Mouse (Mus musculus) hindbrain, embryonic 11.5 days (tissue): Measurements from ENCODE around the gene Arsg. TPM values are rescaled to one million over a fixed set of nuclear protein-coding genes. Genes with fewer than 3 reads are reported as not detected.

Experiments used
- ATAC-seq: fragments of 200-750 bp; cut with Nextera tagmentation; 2 replicates; pipeline ENCODE4 v1.8.0; 2017; ENCODE audit warnings: mild to moderate bottlenecking, moderate TSS enrichment, moderate library complexity; ENCODE audit not compliant: low FRiP score
- DNase-seq: peaks from one replicate; pipeline ENCODE4 v3.0.0-alpha.2; 2015; ENCODE audit warnings: low spot score
- H3K27ac ChIP-seq: fragments of 300-500 bp; sonication (generic); 2 replicates; pipeline ENCODE4 v1.5.1; 2014; ENCODE audit warnings: mild to moderate bottlenecking, low read depth, low read length
- H3K27me3 ChIP-seq: fragments of 300-500 bp; sonication (generic); 2 replicates; pipeline ENCODE4 v1.6.1; 2014; ENCODE audit warnings: mild to moderate bottlenecking, low read length, moderate library complexity, mixed read lengths; ENCODE audit not compliant: control insufficient read depth, insufficient read depth
- H3K36me3 ChIP-seq: fragments of 300-500 bp; sonication (generic); 2 replicates; pipeline ENCODE4 v1.6.1; 2014; ENCODE audit warnings: mild to moderate bottlenecking, low read length, moderate library complexity, mixed read lengths; ENCODE audit not compliant: control insufficient read depth, insufficient read depth
- H3K4me1 ChIP-seq: fragments of 300-500 bp; sonication (generic); replicated peaks from 2 replicates; pipeline ENCODE4 v1.6.1; 2014; ENCODE audit warnings: low read length, mixed read lengths; ENCODE audit not compliant: control insufficient read depth, insufficient read depth
- H3K4me2 ChIP-seq: fragments of 300-500 bp; sonication (generic); replicated peaks from 2 replicates; pipeline ENCODE4 v1.6.1; 2014; ENCODE audit warnings: mild to moderate bottlenecking, low read depth, low read length
- H3K4me3 ChIP-seq: fragments of 300-500 bp; sonication (generic); 2 replicates; pipeline ENCODE4 v1.5.1; 2014; ENCODE audit warnings: low read depth, low read length
- H3K9ac ChIP-seq: fragments of 300-500 bp; sonication (generic); 2 replicates; pipeline ENCODE4 v1.6.1; 2014; ENCODE audit warnings: low read depth, low read length
- H3K9me3 ChIP-seq: fragments of 300-500 bp; sonication (generic); 2 replicates; pipeline ENCODE4 v1.6.1; 2016; ENCODE audit warnings: low read length; ENCODE audit not compliant: control insufficient read depth
- WGBS: fragments of 180-500 bp; shearing (Covaris S2); extraction: QIAGEN DNeasy Blood & Tissue Kit; methylation state at CpG from one replicate; pipeline ENCODE4 v1.1.7; 2014; 5-methylcytosine and 5-hydroxymethylcytosine counted together
- polyA plus RNA-seq: library from polyadenylated mRNA; unstranded; fragments of >200 nt; fragmentation: Nextera tagmentation; extraction: Ambion mirVana; gene quantifications from 2 replicates; pipeline ENCODE4 v1.2.1, GENCODE M21; 2014

Arsg gene
- polyA plus RNA-seq, 1 experiment from 2014 or later: 4.2 TPM

GRCm38 (mm10) chr11:109536939-109537338 lies 63.8 kb downstream of the Arsg start:
- H3K9ac ChIP-seq: no peak overlapping the region
- no peak overlapping the region for H3K4me3 ChIP-seq
- H3K4me1 ChIP-seq: no peaks in the 10 kb centered on the region
- no peak for DNase-seq
- H3K27me3 ChIP-seq: no peaks in the 10 kb centered on the region
- H3K4me2 ChIP-seq: no peak overlapping the region
- H3K27ac ChIP-seq: no peak overlapping the region
- WGBS: 84% methylated on average over 5 of the region's 5 CpGs
- no peaks in the 10 kb centered on the region for H3K9me3 ChIP-seq
- H3K36me3 ChIP-seq: no peaks in the 10 kb centered on the region
- ATAC-seq: no peak

GRCm38 (mm10) chr11:109539290-109539689 lies 66.1 kb downstream of the Arsg start:
- no peaks in the 10 kb centered on the region for H3K36me3 ChIP-seq
- H3K4me1 ChIP-seq: no peaks in the 10 kb centered on the region
- H3K27ac ChIP-seq: no peak overlapping the region
- no peaks in the 10 kb centered on the region for H3K9me3 ChIP-seq
- H3K27me3 ChIP-seq: no peaks in the 10 kb centered on the region
- H3K9ac ChIP-seq: no peak overlapping the region
- no peak overlapping the region for H3K4me2 ChIP-seq
- ATAC-seq (no peak), DNase-seq (peak; percentile 20)
- 39% methylated on average over 6 of the region's 6 CpGs for WGBS
- no peak overlapping the region for H3K4me3 ChIP-seq

GRCm38 (mm10) chr11:109543466-109543865 lies 70.3 kb downstream of the Arsg start:
- Histone ChIP-seq H3K4me2 (no peak overlapping the region), H3K4me3 (no peak overlapping the region), H3K9ac (no peak overlapping the region), H3K36me3 (no peaks in the 10 kb centered on the region), H3K9me3 (no peaks in the 10 kb centered on the region), H3K4me1 (no peaks in the 10 kb centered on the region), H3K27ac (no peak overlapping the region), H3K27me3 (no peaks in the 10 kb centered on the region)
- ATAC-seq (no peak), DNase-seq (no peak)
- WGBS: 81% methylated on average over 9 of the region's 9 CpGs

- H3K27me3 ChIP-seq: no peaks in the 10 kb centered on the region
- no peaks in the 10 kb centered on the region for H3K4me1 ChIP-seq
- no peaks in the 10 kb centered on the region for H3K36me3 ChIP-seq
- DNase-seq (no peak), ATAC-seq (no peak)
- 88% methylated on average over 7 of the region's 7 CpGs for WGBS
- H3K4me2 ChIP-seq: no peak overlapping the region
- H3K4me3 ChIP-seq: no peak overlapping the region
- no peaks in the 10 kb centered on the region for H3K9me3 ChIP-seq
- no peak overlapping the region for H3K27ac ChIP-seq
- H3K9ac ChIP-seq: no peak overlapping the region
Observed at GRCm38 (mm10) chr11:109544432-109544831, 71.3 kb downstream of the Arsg start.

- Histone ChIP-seq H3K4me3 (no peak overlapping the region), H3K9me3 (no peaks in the 10 kb centered on the region), H3K36me3 (no peaks in the 10 kb centered on the region), H3K4me2 (no peak overlapping the region), H3K9ac (no peak overlapping the region), H3K27me3 (no peaks in the 10 kb centered on the region), H3K4me1 (no peaks in the 10 kb centered on the region), H3K27ac (no peak overlapping the region)
- 63% methylated on average over 7 of the region's 7 CpGs for WGBS
- DNase-seq (no peak), ATAC-seq (no peak)
Observed at GRCm38 (mm10) chr11:109545265-109545664, 72.1 kb downstream of the Arsg start.

- ATAC-seq (no peak), DNase-seq (no peak)
- H3K9ac ChIP-seq: no peak overlapping the region
- no peaks in the 10 kb centered on the region for H3K36me3 ChIP-seq
- no peak overlapping the region for H3K27ac ChIP-seq
- H3K4me1 ChIP-seq: no peaks in the 10 kb centered on the region
- no peak overlapping the region for H3K4me2 ChIP-seq
- no peaks in the 10 kb centered on the region for H3K27me3 ChIP-seq
- WGBS: 74% methylated on average over 12 of the region's 12 CpGs
- H3K4me3 ChIP-seq: no peak overlapping the region
- no peaks in the 10 kb centered on the region for H3K9me3 ChIP-seq
Observed at GRCm38 (mm10) chr11:109545700-109546143, 72.5 kb downstream of the Arsg start.

- Histone ChIP-seq H3K4me3 (no peak overlapping the region), H3K9ac (no peak overlapping the region), H3K4me1 (no peaks in the 10 kb centered on the region), H3K9me3 (no peaks in the 10 kb centered on the region), H3K36me3 (no peaks in the 10 kb centered on the region), H3K4me2 (no peak overlapping the region), H3K27ac (no peak overlapping the region), H3K27me3 (no peaks in the 10 kb centered on the region)
- DNase-seq: peak; percentile 10
- ATAC-seq: no peak
- WGBS: 66% methylated on average over 16 of the region's 16 CpGs
Observed at GRCm38 (mm10) chr11:109546305-109547001, 73.3 kb downstream of the Arsg start.

GRCm38 (mm10) chr11:109547652-109548051 lies 74.5 kb downstream of the Arsg start:
- H3K4me2 ChIP-seq: no peak overlapping the region
- no peak overlapping the region for H3K4me3 ChIP-seq
- ATAC-seq: no peak
- no peak overlapping the region for H3K27ac ChIP-seq
- no peak for DNase-seq
- H3K4me1 ChIP-seq: no peaks in the 10 kb centered on the region
- no peaks in the 10 kb centered on the region for H3K9me3 ChIP-seq
- no peaks in the 10 kb centered on the region for H3K27me3 ChIP-seq
- WGBS: 100% methylated on average over 1 of the region's 1 CpGs
- H3K36me3 ChIP-seq: no peaks in the 10 kb centered on the region
- H3K9ac ChIP-seq: no peak overlapping the region

GRCm38 (mm10) chr11:109549599-109550290 lies 76.6 kb downstream of the Arsg start:
- WGBS: 81% methylated on average over 5 of the region's 5 CpGs
- no peaks in the 10 kb centered on the region for H3K4me1 ChIP-seq
- no peak overlapping the region for H3K9ac ChIP-seq
- H3K36me3 ChIP-seq: no peaks in the 10 kb centered on the region
- no peak overlapping the region for H3K4me2 ChIP-seq
- no peak overlapping the region for H3K4me3 ChIP-seq
- no peak for ATAC-seq
- no peak overlapping the region for H3K27ac ChIP-seq
- DNase-seq: no peak
- H3K27me3 ChIP-seq: no peaks in the 10 kb centered on the region
- no peaks in the 10 kb centered on the region for H3K9me3 ChIP-seq
